Comparison of ENCODE assay signal across 7 mouse cellular contexts in genomic region chrX:74282395-74283091, GRCm38 (mm10). TPM values are rescaled to one million over a fixed set of nuclear protein-coding genes. Genes with fewer than 3 reads are reported as not detected.
DNase-seq lines count a peak whose midpoint lies in the region; ATAC-seq and TF ChIP-seq lines count a peak whose summit lies in the region.

No protein-coding gene starts in this region.

- H3K4me1 ChIP-seq in intestine, postnatal 0 days (replicated peaks; ENCODE audit: control insufficient read depth, insufficient read depth, low read length), result no peaks in the 10 kb centered on the region
- no peaks in the 10 kb centered on the region for H3K4me1 ChIP-seq in midbrain, embryonic 11.5 days (ENCODE audit: control insufficient read depth, insufficient read depth, low read length)

- peak; percentile 79 for DNase-seq in adrenal gland, adult 8-10 months
- DNase-seq in embryo, embryonic 9.5 days (ENCODE audit: extremely low spot score), result peak; percentile 73
- DNase-seq in gastrocnemius, postnatal 4 days (ENCODE audit: low spot score in 2 of 2), result peak; percentile 54 to 79
- peak; percentile 86 for DNase-seq in left cerebral cortex, postnatal 4 days
- DNase-seq in midbrain, embryonic 11.5 days (ENCODE audit: low spot score, missing footprints), result peak; percentile 96
- DNase-seq in skeletal muscle tissue, adult 2 months (ENCODE audit: low read depth, low spot score), result peak; percentile 81

- H3K27ac ChIP-seq in intestine, postnatal 0 days (ENCODE audit: low read depth, low read length), result peak overlapping the region; percentile 86
- no peak overlapping the region for H3K27ac ChIP-seq in midbrain, embryonic 11.5 days (ENCODE audit: low read depth, low read length)

- peak; percentile 58 for ATAC-seq in intestine, postnatal 0 days
- peak; percentile 84 for ATAC-seq in midbrain, embryonic 11.5 days (ENCODE audit: low FRiP score)

- intact Hi-C loops in left cerebral cortex, postnatal 4 days (cut with DNase I), result no loop called here

- H3K36me3 ChIP-seq in intestine, postnatal 0 days (ENCODE audit: control insufficient read depth, insufficient read depth), result no peaks in the 10 kb centered on the region
- no peaks in the 10 kb centered on the region for H3K36me3 ChIP-seq in midbrain, embryonic 11.5 days (ENCODE audit: control insufficient read depth, insufficient read depth, low read length)

- no peaks in the 10 kb centered on the region for H3K9me3 ChIP-seq in intestine, postnatal 0 days (ENCODE audit: control insufficient read depth)
- H3K9me3 ChIP-seq in midbrain, embryonic 11.5 days (ENCODE audit: control insufficient read depth, low read length), result no peaks in the 10 kb centered on the region

- peak overlapping the region; percentile 51 for H3K4me3 ChIP-seq in intestine, postnatal 0 days (ENCODE audit: low read depth, low read length)
- peak overlapping the region; percentile 55 for H3K4me3 ChIP-seq in midbrain, embryonic 11.5 days (ENCODE audit: low read depth, low read length)

- TF ChIP-seq CTCF in intestine, postnatal 0 days (IDR thresholded peaks at IDR 0.05; ENCODE audit: low read depth), result no peak

- H3K27me3 ChIP-seq in intestine, postnatal 0 days (replicated peaks; ENCODE audit: control insufficient read depth, insufficient read depth, low read length), result no peaks in the 10 kb centered on the region
- no peaks in the 10 kb centered on the region for H3K27me3 ChIP-seq in midbrain, embryonic 11.5 days (ENCODE audit: control insufficient read depth, insufficient read depth, low read length)

- WGBS in intestine, postnatal 0 days, result 22% methylated on average over 39 of the region's 39 CpGs
- 17% methylated on average over 39 of the region's 39 CpGs for WGBS in midbrain, embryonic 11.5 days

- H3K4me2 ChIP-seq in intestine, postnatal 0 days (replicated peaks; ENCODE audit: low read depth), result peak overlapping the region; percentile 70
- peak overlapping the region; percentile 69 for H3K4me2 ChIP-seq in midbrain, embryonic 11.5 days

- peak overlapping the region; percentile 65 for H3K9ac ChIP-seq in intestine, postnatal 0 days (ENCODE audit: low read depth, low read length)
- peak overlapping the region; percentile 71 for H3K9ac ChIP-seq in midbrain, embryonic 11.5 days (ENCODE audit: low read length)

RNA-seq across cellular contexts. Expression of gene Dnase1l1, which starts 0.4 kb away (rescaled TPM):
- 10 to 100 TPM; 16.3 to 28.6 (median 21.8) TPM for total RNA-seq in adrenal gland, adult 8-10 months (2022)
- 10 to 100 TPM; 53.1 to 55.1 TPM for total RNA-seq in gastrocnemius, postnatal 4 days (2021)
- polyA plus RNA-seq in intestine, postnatal 0 days (2015; fragmentation: Nextera tagmentation; extraction: Ambion mirVana), result 24.7 and 26.2 TPM in 2 replicates
- 1 to 10 TPM; 2.5 to 5.0 TPM for total RNA-seq in left cerebral cortex, postnatal 4 days (2021)
- 4.3 and 4.4 TPM in 2 replicates for polyA plus RNA-seq in midbrain, embryonic 11.5 days (2014; fragmentation: Nextera tagmentation; extraction: Ambion mirVana)

RNA-seq across cellular contexts. Expression of gene Taz, which starts 0.8 kb away (rescaled TPM):
- 100 to 1,000 TPM in 2 of 4 experiments, 10 to 100 TPM in 2; 82.9 to 124 (median 103) TPM for total RNA-seq in adrenal gland, adult 8-10 months (2022)
- total RNA-seq in gastrocnemius, postnatal 4 days (2021), result 10 to 100 TPM; 54.9 to 66.2 TPM
- 64.0 and 64.8 TPM in 2 replicates for polyA plus RNA-seq in intestine, postnatal 0 days (2015; fragmentation: Nextera tagmentation; extraction: Ambion mirVana)
- 10 to 100 TPM; 54.8 to 57.4 TPM for total RNA-seq in left cerebral cortex, postnatal 4 days (2021)
- 57.9 and 60.9 TPM in 2 replicates for polyA plus RNA-seq in midbrain, embryonic 11.5 days (2014; fragmentation: Nextera tagmentation; extraction: Ambion mirVana)

RNA-seq across cellular contexts. Expression of gene Rpl10, which starts 11.9 kb away (rescaled TPM):
- total RNA-seq in adrenal gland, adult 8-10 months (2022), result 100 to 1,000 TPM; 315 to 542 (median 416) TPM
- total RNA-seq in gastrocnemius, postnatal 4 days (2021), result 100 to 1,000 TPM; 263 to 305 TPM
- polyA plus RNA-seq in intestine, postnatal 0 days (2015; fragmentation: Nextera tagmentation; extraction: Ambion mirVana), result 485 and 521 TPM in 2 replicates
- total RNA-seq in left cerebral cortex, postnatal 4 days (2021), result 100 to 1,000 TPM; 264 to 422 TPM
- 661 and 713 TPM in 2 replicates for polyA plus RNA-seq in midbrain, embryonic 11.5 days (2014; fragmentation: Nextera tagmentation; extraction: Ambion mirVana)

RNA-seq across cellular contexts. Expression of gene Atp6ap1, which starts 14.4 kb away (rescaled TPM):
- 100 to 1,000 TPM; 246 to 263 (median 258) TPM for total RNA-seq in adrenal gland, adult 8-10 months (2022)
- 10 to 100 TPM; 81.3 to 82.2 TPM for total RNA-seq in gastrocnemius, postnatal 4 days (2021)
- 111 and 115 TPM in 2 replicates for polyA plus RNA-seq in intestine, postnatal 0 days (2015; fragmentation: Nextera tagmentation; extraction: Ambion mirVana)
- 100 to 1,000 TPM; 228 to 244 TPM for total RNA-seq in left cerebral cortex, postnatal 4 days (2021)
- 101 and 106 TPM in 2 replicates for polyA plus RNA-seq in midbrain, embryonic 11.5 days (2014; fragmentation: Nextera tagmentation; extraction: Ambion mirVana)

RNA-seq across cellular contexts. Expression of gene Gdi1, which starts 22.3 kb away (rescaled TPM):
- 100 to 1,000 TPM; 219 to 342 (median 266) TPM for total RNA-seq in adrenal gland, adult 8-10 months (2022)
- 10 to 100 TPM; 63.4 to 74.2 TPM for total RNA-seq in gastrocnemius, postnatal 4 days (2021)
- 63.9 and 72.4 TPM in 2 replicates for polyA plus RNA-seq in intestine, postnatal 0 days (2015; fragmentation: Nextera tagmentation; extraction: Ambion mirVana)
- 100 to 1,000 TPM; 745 to 773 TPM for total RNA-seq in left cerebral cortex, postnatal 4 days (2021)
- polyA plus RNA-seq in midbrain, embryonic 11.5 days (2014; fragmentation: Nextera tagmentation; extraction: Ambion mirVana), result 430 and 451 TPM in 2 replicates
